Mouse (Mus musculus) kidney, adult 2 months (tissue): ENCODE measurements at regions not wholly inside any gene's neighbourhood (a gene's known extent, or its start where the extent isn't known, plus 50 kb on each side); places are given as distances from the start of the nearest gene placed in this dataset.

Experiments
- CTCF ChIP-seq: fragments of 200-500 bp; conservative IDR thresholded peaks from 2 replicates; pipeline ENCODE4 v1.5.1; 2011; ENCODE audit warnings: low read depth, mild to moderate bottlenecking, control low read depth, low read length, moderate library complexity, mixed read lengths; ENCODE audit not compliant: insufficient read depth, insufficient read length
- POLR2A ChIP-seq: fragments of 200-500 bp; IDR thresholded peaks from one replicate; pipeline ENCODE4 v1.6.1; 2011; ENCODE audit warnings: low read depth, low read length, control low read depth

- TF ChIP-seq CTCF = no peak
- TF ChIP-seq POLR2A = no peak
Observed at GRCm38 (mm10) chr7:67461333-67462255, 88.9 kb upstream of the Mef2a start.
